Mouse (Mus musculus): Measurements from ENCODE around the gene Gsdmc3. TPM values are rescaled to one million over a fixed set of nuclear protein-coding genes. Genes with fewer than 3 reads are reported as not detected.

The Gsdmc3 gene
- polyA plus RNA-seq, 1 experiment from 2014 or later = not detected

Other genes starting within 250 kb of the Gsdmc3 start
- gene Gsdmc2, start 33.4 kb downstream of the Gsdmc3 start, polyA plus RNA-seq (2016; fragmentation: Nextera tagmentation; extraction: Ambion mirVana) = not detected in 2 replicates
- gene Gsdmc4, start 33.7 kb upstream of the Gsdmc3 start, polyA plus RNA-seq (2016; fragmentation: Nextera tagmentation; extraction: Ambion mirVana) = not detected in 2 replicates
- 66.5 and 71.0 TPM in 2 replicates for gene Fam49b, start 181.9 kb upstream of the Gsdmc3 start, polyA plus RNA-seq (2016; fragmentation: Nextera tagmentation; extraction: Ambion mirVana)